12 mouse cellular contexts compared by ENCODE assay signal in genomic region chr4:136789821-136790220, GRCm38 (mm10). TPM values are rescaled to one million over a fixed set of nuclear protein-coding genes. Genes with fewer than 3 reads are reported as not detected.
DNase-seq lines count a peak whose midpoint lies in the region; ATAC-seq and TF ChIP-seq lines count a peak whose summit lies in the region.
"Had no signal": no experiment of that assay in that cellular context is flagged by ENCODE, and none has a peak within 500 bp of the region (broad histone marks: within the 10 kb centered on the region; RNA-seq: fewer than 3 reads in every experiment).

No protein-coding gene starts in this region.

- peaks cover 33% of the 10 kb centered on the region for H3K36me3 ChIP-seq in hindbrain, embryonic 10.5 days
- H3K36me3 ChIP-seq in hindbrain, embryonic 16.5 days (ENCODE audit: control insufficient read depth, insufficient read depth, low read length), result no peaks in the 10 kb centered on the region
- H3K36me3 ChIP-seq in limb, embryonic 10.5 days, result no peaks in the 10 kb centered on the region
- H3K36me3 ChIP-seq: embryonic facial prominence, embryonic 13.5 days; intestine, embryonic 15.5 days had no signal

- DNase-seq in hindbrain, embryonic 10.5 days (ENCODE audit: low spot score), result no peak
- DNase-seq in adrenal gland, postnatal 25 days, result peak; percentile 46
- peak; percentile 71 to 77 for DNase-seq in heart, adult 9 months (ENCODE audit: low spot score in 2 of 2)
- no peak for DNase-seq in limb, embryonic 10.5 days (ENCODE audit: low spot score)
- no peak for DNase-seq in spleen, adult 12 weeks (ENCODE audit: low spot score)
- DNase-seq in right cerebral cortex, adult 18-20 months, result no peak
- no peak for DNase-seq in layer of hippocampus, adult 2 months (ENCODE audit: low spot score in 2 of 2)
- DNase-seq: retina, postnatal 1 day had no signal

- no peak overlapping the region for H3K4me2 ChIP-seq in hindbrain, embryonic 16.5 days (ENCODE audit: low read length)
- H3K4me2 ChIP-seq: embryonic facial prominence, embryonic 13.5 days; intestine, embryonic 15.5 days had no signal

- no peaks in the 10 kb centered on the region for H3K9me3 ChIP-seq in hindbrain, embryonic 10.5 days
- H3K9me3 ChIP-seq in hindbrain, embryonic 16.5 days (ENCODE audit: control insufficient read depth, low read length), result no peaks in the 10 kb centered on the region
- no peaks in the 10 kb centered on the region for H3K9me3 ChIP-seq in limb, embryonic 10.5 days (replicated peaks)
- H3K9me3 ChIP-seq: embryonic facial prominence, embryonic 13.5 days; intestine, embryonic 15.5 days; megakaryocyte, embryonic 14.5 days had no signal

- no peak overlapping the region for H3K4me3 ChIP-seq in hindbrain, embryonic 10.5 days
- H3K4me3 ChIP-seq in hindbrain, embryonic 16.5 days (ENCODE audit: low read length), result no peak overlapping the region
- H3K4me3 ChIP-seq in limb, embryonic 10.5 days, result no peak overlapping the region
- no peak overlapping the region for H3K4me3 ChIP-seq in layer of hippocampus, adult 2 months
- H3K4me3 ChIP-seq: embryonic facial prominence, embryonic 13.5 days; intestine, embryonic 15.5 days; megakaryocyte, embryonic 14.5 days had no signal

- peaks cover 85% of the 10 kb centered on the region for H3K4me1 ChIP-seq in hindbrain, embryonic 10.5 days (replicated peaks)
- peaks cover 26% of the 10 kb centered on the region for H3K4me1 ChIP-seq in hindbrain, embryonic 16.5 days (ENCODE audit: control insufficient read depth, insufficient read depth, low read depth, low read length)
- peaks cover 79% of the 10 kb centered on the region for H3K4me1 ChIP-seq in limb, embryonic 10.5 days

- peak overlapping the region; percentile 50 for H3K27ac ChIP-seq in hindbrain, embryonic 10.5 days
- no peak overlapping the region for H3K27ac ChIP-seq in hindbrain, embryonic 16.5 days (ENCODE audit: low read depth, low read length)
- H3K27ac ChIP-seq in limb, embryonic 10.5 days, result 0 out of 2 replicates have a peak overlapping the region, but pooled peaks have one; percentile 15
- no peak overlapping the region for H3K27ac ChIP-seq in layer of hippocampus, adult 2 months
- H3K27ac ChIP-seq: embryonic facial prominence, embryonic 13.5 days; intestine, embryonic 15.5 days had no signal

- no peaks in the 10 kb centered on the region for H3K27me3 ChIP-seq in hindbrain, embryonic 10.5 days (ENCODE audit: insufficient read depth, poor library complexity, severe bottlenecking)
- H3K27me3 ChIP-seq in hindbrain, embryonic 16.5 days (replicated peaks; ENCODE audit: control insufficient read depth, insufficient read depth, low read length), result no peaks in the 10 kb centered on the region
- peaks cover 14% of the 10 kb centered on the region for H3K27me3 ChIP-seq in limb, embryonic 10.5 days (ENCODE audit: low read depth, poor library complexity, severe bottlenecking)
- H3K27me3 ChIP-seq: embryonic facial prominence, embryonic 13.5 days; intestine, embryonic 15.5 days had no signal

- ATAC-seq in hindbrain, embryonic 16.5 days, result no peak
- ATAC-seq: intestine, embryonic 15.5 days had no signal

- no peak overlapping the region for H3K9ac ChIP-seq in hindbrain, embryonic 16.5 days (ENCODE audit: low read depth, low read length)
- H3K9ac ChIP-seq: embryonic facial prominence, embryonic 13.5 days; intestine, embryonic 15.5 days had no signal

- 75% methylated on average over 6 of the region's 6 CpGs for WGBS in hindbrain, embryonic 10.5 days
- 67% methylated on average over 6 of the region's 6 CpGs for WGBS in hindbrain, embryonic 16.5 days
- WGBS in limb, embryonic 10.5 days, result 75% methylated on average over 6 of the region's 6 CpGs

- no peak for TF ChIP-seq CTCF in layer of hippocampus, adult 2 months (conservative IDR thresholded peaks at IDR 0.05)

RNA-seq across cellular contexts. Expression of gene Ephb2, which starts 46.0 kb away (rescaled TPM):
- 13.4 and 21.5 TPM in 2 replicates for polyA plus RNA-seq in hindbrain, embryonic 10.5 days (2016; fragmentation: Nextera tagmentation; extraction: Ambion mirVana)
- polyA plus RNA-seq in hindbrain, embryonic 16.5 days (2015; fragmentation: Nextera tagmentation; extraction: Ambion mirVana), result 7.8 and 10.1 TPM in 2 replicates
- 15.1 and 17.8 TPM in 2 replicates for total RNA-seq in adrenal gland, postnatal 25 days (2021)
- 9.6 and 10.8 TPM in 2 replicates for polyA plus RNA-seq in limb, embryonic 10.5 days (2016; fragmentation: Nextera tagmentation; extraction: Ambion mirVana)
- total RNA-seq in layer of hippocampus, adult 2 months (2021), result 10 to 100 TPM; 21.8 to 22.1 TPM

Comparison
In these comparisons a context has a peak if more than half of its experiments do, and no peak if none do; other contexts are left out.
1. H3K27ac ChIP-seq: peak in hindbrain, embryonic 10.5 days (single experiment) and limb, embryonic 10.5 days (single experiment); none in hindbrain, embryonic 16.5 days (single experiment) and layer of hippocampus, adult 2 months (single experiment).
2. DNase-seq: peak in adrenal gland, postnatal 25 days (single experiment) and heart, adult 9 months (2 of 2); none in hindbrain, embryonic 10.5 days (single experiment), limb, embryonic 10.5 days (single experiment), spleen, adult 12 weeks (single experiment), right cerebral cortex, adult 18-20 months (single experiment) and layer of hippocampus, adult 2 months (0 of 2).